15 mouse cellular contexts compared by ENCODE assay signal in genomic region chr19:10980210-10980609, GRCm38 (mm10). TPM values are rescaled to one million over a fixed set of nuclear protein-coding genes. Genes with fewer than 3 reads are reported as not detected.
DNase-seq lines count a peak whose midpoint lies in the region; ATAC-seq and TF ChIP-seq lines count a peak whose summit lies in the region.
"Had no signal": no experiment of that assay in that cellular context is flagged by ENCODE, and none has a peak within 500 bp of the region (broad histone marks: within the 10 kb centered on the region; RNA-seq: fewer than 3 reads in every experiment).

No protein-coding gene starts in this region.

- ATAC-seq in forebrain, embryonic 14.5 days, result peak; percentile 8; the same call in 1 of the 2 replicates
- ATAC-seq in forebrain, postnatal 0 days, result no peak; the same call in 1 of the 2 replicates
- ATAC-seq in intestine, embryonic 15.5 days, result no peak
- no peak for ATAC-seq in intestine, postnatal 0 days
- no peak for ATAC-seq in stomach, embryonic 16.5 days (ENCODE audit: insufficient read depth, low FRiP score)
- ATAC-seq in stomach, postnatal 0 days (ENCODE audit: low FRiP score, low TSS enrichment), result no peak

- TF ChIP-seq POLR2A in small intestine, adult 2 months (IDR thresholded peaks at IDR 0.05; ENCODE audit: low read depth, low read length), result no peak

- no peak for DNase-seq in forebrain, embryonic 14.5 days (ENCODE audit: low spot score)
- DNase-seq in forebrain, postnatal 0 days, result no peak
- DNase-seq in stomach, postnatal 0 days (ENCODE audit: low spot score), result no peak
- DNase-seq in adrenal gland, adult 2 months, result no peak

- no peaks in the 10 kb centered on the region for H3K27me3 ChIP-seq in forebrain, embryonic 14.5 days (replicated peaks; ENCODE audit: control insufficient read depth, insufficient read depth, low read length)
- no peaks in the 10 kb centered on the region for H3K27me3 ChIP-seq in forebrain, postnatal 0 days (ENCODE audit: insufficient read depth, low read length)
- H3K27me3 ChIP-seq in intestine, embryonic 15.5 days (replicated peaks), result no peaks in the 10 kb centered on the region
- no peaks in the 10 kb centered on the region for H3K27me3 ChIP-seq in intestine, postnatal 0 days (replicated peaks; ENCODE audit: control insufficient read depth, insufficient read depth, low read length)
- H3K27me3 ChIP-seq in stomach, embryonic 16.5 days (ENCODE audit: control insufficient read depth, insufficient read depth, low read length), result no peaks in the 10 kb centered on the region
- no peaks in the 10 kb centered on the region for H3K27me3 ChIP-seq in stomach, postnatal 0 days (ENCODE audit: control insufficient read depth, insufficient read depth, low read length)
- H3K27me3 ChIP-seq in small intestine, adult 2 months (ENCODE audit: control insufficient read depth, insufficient read depth, low read length), result no peaks in the 10 kb centered on the region

- H3K4me3 ChIP-seq in forebrain, embryonic 14.5 days (ENCODE audit: low read depth, low read length), result no peak overlapping the region
- H3K4me3 ChIP-seq in forebrain, postnatal 0 days (ENCODE audit: low read depth, low read length), result no peak overlapping the region
- H3K4me3 ChIP-seq in intestine, embryonic 15.5 days (replicated peaks), result no peak overlapping the region
- H3K4me3 ChIP-seq in intestine, postnatal 0 days (ENCODE audit: low read depth, low read length), result no peak overlapping the region
- no peak overlapping the region for H3K4me3 ChIP-seq in stomach, embryonic 16.5 days (replicated peaks; ENCODE audit: low read length)
- no peak overlapping the region for H3K4me3 ChIP-seq in stomach, postnatal 0 days (ENCODE audit: low read depth, low read length)
- peak overlapping the region; percentile 33 for H3K4me3 ChIP-seq in small intestine, adult 2 months (ENCODE audit: low read depth, low read length)

- no peaks in the 10 kb centered on the region for H3K9me3 ChIP-seq in forebrain, embryonic 14.5 days (replicated peaks; ENCODE audit: control insufficient read depth, low read length)
- no peaks in the 10 kb centered on the region for H3K9me3 ChIP-seq in forebrain, postnatal 0 days (ENCODE audit: low read length)
- H3K9me3 ChIP-seq in intestine, embryonic 15.5 days, result no peaks in the 10 kb centered on the region
- no peaks in the 10 kb centered on the region for H3K9me3 ChIP-seq in intestine, postnatal 0 days (ENCODE audit: control insufficient read depth)
- H3K9me3 ChIP-seq in stomach, embryonic 16.5 days (replicated peaks; ENCODE audit: control insufficient read depth, low read length), result no peaks in the 10 kb centered on the region
- H3K9me3 ChIP-seq in stomach, postnatal 0 days (ENCODE audit: control insufficient read depth, low read length), result no peaks in the 10 kb centered on the region

- 88% methylated on average over 5 of the region's 5 CpGs for WGBS in forebrain, embryonic 14.5 days
- 92% methylated on average over 5 of the region's 5 CpGs for WGBS in forebrain, postnatal 0 days
- WGBS in intestine, embryonic 15.5 days, result 80% methylated on average over 5 of the region's 5 CpGs
- 84% methylated on average over 5 of the region's 5 CpGs for WGBS in intestine, postnatal 0 days
- WGBS in stomach, embryonic 16.5 days, result 77% methylated on average over 5 of the region's 5 CpGs
- 76% methylated on average over 5 of the region's 5 CpGs for WGBS in stomach, postnatal 0 days
- WGBS in small intestine, adult 2 months, result 55% methylated on average over 5 of the region's 5 CpGs

- no peaks in the 10 kb centered on the region for H3K36me3 ChIP-seq in forebrain, embryonic 14.5 days (ENCODE audit: control insufficient read depth, insufficient read depth, low read length)
- no peaks in the 10 kb centered on the region for H3K36me3 ChIP-seq in forebrain, postnatal 0 days (ENCODE audit: insufficient read depth)
- no peaks in the 10 kb centered on the region for H3K36me3 ChIP-seq in intestine, embryonic 15.5 days
- H3K36me3 ChIP-seq in intestine, postnatal 0 days (ENCODE audit: control insufficient read depth, insufficient read depth), result no peaks in the 10 kb centered on the region
- no peaks in the 10 kb centered on the region for H3K36me3 ChIP-seq in stomach, embryonic 16.5 days (ENCODE audit: control insufficient read depth, insufficient read depth, low read length)
- H3K36me3 ChIP-seq in stomach, postnatal 0 days (ENCODE audit: control insufficient read depth, insufficient read depth, low read length), result no peaks in the 10 kb centered on the region
- H3K36me3 ChIP-seq in small intestine, adult 2 months (ENCODE audit: control insufficient read depth, insufficient read depth, low read length), result no peaks in the 10 kb centered on the region

- H3K4me2 ChIP-seq in forebrain, embryonic 14.5 days (ENCODE audit: low read length), result no peak overlapping the region
- H3K4me2 ChIP-seq in forebrain, postnatal 0 days (ENCODE audit: low read depth), result no peak overlapping the region
- H3K4me2 ChIP-seq in intestine, embryonic 15.5 days (replicated peaks), result peak overlapping the region; percentile 37; the same call in 1 of the 2 replicates
- no peak overlapping the region for H3K4me2 ChIP-seq in intestine, postnatal 0 days (replicated peaks; ENCODE audit: low read depth)
- peak overlapping the region; percentile 35; the same call in 1 of the 2 replicates for H3K4me2 ChIP-seq in stomach, embryonic 16.5 days (ENCODE audit: low read depth, low read length)
- no peak overlapping the region for H3K4me2 ChIP-seq in stomach, postnatal 0 days (replicated peaks; ENCODE audit: low read depth)

- no peak for TF ChIP-seq CTCF in forebrain, postnatal 0 days (IDR thresholded peaks at IDR 0.05; ENCODE audit: low read depth)
- no peak for TF ChIP-seq CTCF in intestine, postnatal 0 days (IDR thresholded peaks at IDR 0.05; ENCODE audit: low read depth)
- no peak for TF ChIP-seq CTCF in stomach, postnatal 0 days (IDR thresholded peaks at IDR 0.05; ENCODE audit: low read depth)
- no peak for TF ChIP-seq CTCF in small intestine, adult 2 months (IDR thresholded peaks at IDR 0.05; ENCODE audit: extremely low read depth, insufficient read length, insufficient replicate concordance, low read depth, low read length)

- TF ChIP-seq EP300 in stomach, postnatal 0 days (optimal IDR thresholded peaks at IDR 0.05), result no peak

- no peak overlapping the region for H3K9ac ChIP-seq in forebrain, embryonic 14.5 days (ENCODE audit: low read length)
- H3K9ac ChIP-seq in forebrain, postnatal 0 days, result no peak overlapping the region
- H3K9ac ChIP-seq in intestine, embryonic 15.5 days, result no peak overlapping the region
- no peak overlapping the region for H3K9ac ChIP-seq in intestine, postnatal 0 days (ENCODE audit: low read depth, low read length)
- H3K9ac ChIP-seq in stomach, embryonic 16.5 days (ENCODE audit: low read length), result no peak overlapping the region
- no peak overlapping the region for H3K9ac ChIP-seq in stomach, postnatal 0 days (ENCODE audit: low read length)

- no peaks in the 10 kb centered on the region for H3K4me1 ChIP-seq in forebrain, embryonic 14.5 days (ENCODE audit: control insufficient read depth, insufficient read depth, low read length)
- H3K4me1 ChIP-seq in forebrain, postnatal 0 days (ENCODE audit: insufficient read depth), result no peaks in the 10 kb centered on the region
- peaks cover 15% of the 10 kb centered on the region for H3K4me1 ChIP-seq in intestine, embryonic 15.5 days (replicated peaks)
- peaks cover 12% of the 10 kb centered on the region for H3K4me1 ChIP-seq in intestine, postnatal 0 days (replicated peaks; ENCODE audit: control insufficient read depth, insufficient read depth, low read length)
- peaks cover 9% of the 10 kb centered on the region for H3K4me1 ChIP-seq in stomach, embryonic 16.5 days (ENCODE audit: control insufficient read depth, insufficient read depth, low read length)
- H3K4me1 ChIP-seq in stomach, postnatal 0 days (replicated peaks; ENCODE audit: control insufficient read depth, insufficient read depth), result no peaks in the 10 kb centered on the region
- H3K4me1 ChIP-seq in small intestine, adult 2 months (ENCODE audit: control insufficient read depth, insufficient read depth, insufficient read length, low read length), result peaks cover 24% of the 10 kb centered on the region

- H3K27ac ChIP-seq in forebrain, embryonic 14.5 days (ENCODE audit: low read depth, low read length), result no peak overlapping the region
- H3K27ac ChIP-seq in forebrain, postnatal 0 days (ENCODE audit: low read depth, low read length), result no peak overlapping the region
- no peak overlapping the region for H3K27ac ChIP-seq in intestine, embryonic 15.5 days
- H3K27ac ChIP-seq in intestine, postnatal 0 days (ENCODE audit: low read depth, low read length), result no peak overlapping the region
- H3K27ac ChIP-seq in stomach, embryonic 16.5 days (ENCODE audit: low read length), result no peak overlapping the region
- no peak overlapping the region for H3K27ac ChIP-seq in stomach, postnatal 0 days (replicated peaks)
- H3K27ac ChIP-seq in small intestine, adult 2 months (ENCODE audit: insufficient read depth, low read depth, low read length), result no peak overlapping the region

RNA-seq across cellular contexts. Expression of gene Ms4a10, which starts 5.7 kb away (rescaled TPM):
- polyA plus RNA-seq in forebrain, embryonic 14.5 days (2014; fragmentation: Nextera tagmentation; extraction: Ambion mirVana), result not detected in 2 replicates
- not detected in 2 replicates for total RNA-seq in forebrain, postnatal 0 days (2014; rRNA removed)
- not detected in 2 replicates for polyA plus RNA-seq in forebrain, postnatal 0 days (2015; fragmentation: Nextera tagmentation; extraction: Ambion mirVana)
- polyA plus RNA-seq in intestine, embryonic 15.5 days (2015; fragmentation: Nextera tagmentation; extraction: Ambion mirVana), result 37.4 and 51.1 TPM in 2 replicates
- 854 and 883 TPM in 2 replicates for polyA plus RNA-seq in intestine, postnatal 0 days (2015; fragmentation: Nextera tagmentation; extraction: Ambion mirVana)
- polyA plus RNA-seq in stomach, embryonic 16.5 days (2015; fragmentation: Nextera tagmentation; extraction: Ambion mirVana), result 8.0 and 11.3 TPM in 2 replicates
- 0.13 TPM in 1 of 2 replicates, not detected in the other for polyA plus RNA-seq in stomach, postnatal 0 days (2015; fragmentation: Nextera tagmentation; extraction: Ambion mirVana)
- polyA plus RNA-seq in small intestine, adult 2 months (2012; rRNA removed), result 103 and 341 TPM in 2 replicates
- 10 to 100 TPM in 1 of 2 experiments, 1 to 10 TPM in 1; 1.1 to 75.2 TPM for total RNA-seq in adrenal gland, adult 2 months (2021)
- 15.4 and 35.0 TPM in 2 replicates for polyA plus RNA-seq in adrenal gland, adult 2 months (2012; rRNA removed)
- total RNA-seq: gastrocnemius, postnatal 36 days; heart, postnatal 4 days; layer of hippocampus, postnatal 10 days; left cerebral cortex, postnatal 36 days had no signal
- polyA plus RNA-seq: activated CD4-positive, CD25-positive, alpha-beta regulatory T cell, adult 4 months; brain, embryonic 14.5 days; kidney, embryonic 14.5 days had no signal

RNA-seq across cellular contexts. Expression of gene Ms4a15, which starts 12.8 kb away (rescaled TPM):
- polyA plus RNA-seq in forebrain, embryonic 14.5 days (2014; fragmentation: Nextera tagmentation; extraction: Ambion mirVana), result 0.25 TPM in 1 of 2 replicates, not detected in the other
- 2.1 and 3.2 TPM in 2 replicates for total RNA-seq in forebrain, postnatal 0 days (2014; rRNA removed)
- 3.0 and 4.8 TPM in 2 replicates for polyA plus RNA-seq in forebrain, postnatal 0 days (2015; fragmentation: Nextera tagmentation; extraction: Ambion mirVana)
- 0.21 and 0.28 TPM in 2 replicates for polyA plus RNA-seq in intestine, embryonic 15.5 days (2015; fragmentation: Nextera tagmentation; extraction: Ambion mirVana)
- polyA plus RNA-seq in intestine, postnatal 0 days (2015; fragmentation: Nextera tagmentation; extraction: Ambion mirVana), result 0.34 and 0.44 TPM in 2 replicates
- polyA plus RNA-seq in stomach, embryonic 16.5 days (2015; fragmentation: Nextera tagmentation; extraction: Ambion mirVana), result not detected in 2 replicates
- 0.10 TPM in 1 of 2 replicates, not detected in the other for polyA plus RNA-seq in stomach, postnatal 0 days (2015; fragmentation: Nextera tagmentation; extraction: Ambion mirVana)
- 0.20 and 1.9 TPM in 2 replicates for polyA plus RNA-seq in small intestine, adult 2 months (2012; rRNA removed)
- total RNA-seq in adrenal gland, adult 2 months (2021), result not detected
- not detected in 2 replicates for polyA plus RNA-seq in adrenal gland, adult 2 months (2012; rRNA removed)
- total RNA-seq: gastrocnemius, postnatal 36 days; heart, postnatal 4 days; layer of hippocampus, postnatal 10 days had no signal
- polyA plus RNA-seq: brain, embryonic 14.5 days; kidney, embryonic 14.5 days had no signal

RNA-seq across cellular contexts. Expression of gene Ccdc86, which starts 31.1 kb away (rescaled TPM):
- 12.1 and 15.0 TPM in 2 replicates for polyA plus RNA-seq in forebrain, embryonic 14.5 days (2014; fragmentation: Nextera tagmentation; extraction: Ambion mirVana)
- 6.2 and 6.8 TPM in 2 replicates for total RNA-seq in forebrain, postnatal 0 days (2014; rRNA removed)
- polyA plus RNA-seq in forebrain, postnatal 0 days (2015; fragmentation: Nextera tagmentation; extraction: Ambion mirVana), result 12.7 and 16.6 TPM in 2 replicates
- polyA plus RNA-seq in intestine, embryonic 15.5 days (2015; fragmentation: Nextera tagmentation; extraction: Ambion mirVana), result 29.0 and 29.5 TPM in 2 replicates
- 11.0 and 12.4 TPM in 2 replicates for polyA plus RNA-seq in intestine, postnatal 0 days (2015; fragmentation: Nextera tagmentation; extraction: Ambion mirVana)
- polyA plus RNA-seq in stomach, embryonic 16.5 days (2015; fragmentation: Nextera tagmentation; extraction: Ambion mirVana), result 23.8 and 27.5 TPM in 2 replicates
- polyA plus RNA-seq in stomach, postnatal 0 days (2015; fragmentation: Nextera tagmentation; extraction: Ambion mirVana), result 13.9 and 15.4 TPM in 2 replicates
- 2.5 and 3.2 TPM in 2 replicates for polyA plus RNA-seq in small intestine, adult 2 months (2012; rRNA removed)
- total RNA-seq in adrenal gland, adult 2 months (2021), result 10 to 100 TPM; 12.8 to 21.4 TPM
- 14.2 and 17.1 TPM in 2 replicates for polyA plus RNA-seq in adrenal gland, adult 2 months (2012; rRNA removed)

RNA-seq across cellular contexts. Expression of gene Ms4a18, which starts 37.6 kb away (rescaled TPM):
- not detected in 2 replicates for polyA plus RNA-seq in forebrain, embryonic 14.5 days (2014; fragmentation: Nextera tagmentation; extraction: Ambion mirVana)
- total RNA-seq in forebrain, postnatal 0 days (2014; rRNA removed), result not detected in 2 replicates
- not detected in 2 replicates for polyA plus RNA-seq in forebrain, postnatal 0 days (2015; fragmentation: Nextera tagmentation; extraction: Ambion mirVana)
- 33.2 and 37.9 TPM in 2 replicates for polyA plus RNA-seq in intestine, embryonic 15.5 days (2015; fragmentation: Nextera tagmentation; extraction: Ambion mirVana)
- polyA plus RNA-seq in intestine, postnatal 0 days (2015; fragmentation: Nextera tagmentation; extraction: Ambion mirVana), result 30.9 and 31.8 TPM in 2 replicates
- 3.7 and 4.2 TPM in 2 replicates for polyA plus RNA-seq in stomach, embryonic 16.5 days (2015; fragmentation: Nextera tagmentation; extraction: Ambion mirVana)
- not detected in 2 replicates for polyA plus RNA-seq in stomach, postnatal 0 days (2015; fragmentation: Nextera tagmentation; extraction: Ambion mirVana)
- polyA plus RNA-seq in small intestine, adult 2 months (2012; rRNA removed), result 30.4 and 79.4 TPM in 2 replicates
- total RNA-seq in adrenal gland, adult 2 months (2021), result not detected
- polyA plus RNA-seq in adrenal gland, adult 2 months (2012; rRNA removed), result not detected in 2 replicates
- total RNA-seq: gastrocnemius, postnatal 36 days; heart, postnatal 4 days; layer of hippocampus, postnatal 10 days; left cerebral cortex, postnatal 36 days had no signal
- polyA plus RNA-seq: activated CD4-positive, CD25-positive, alpha-beta regulatory T cell, adult 4 months; brain, embryonic 14.5 days; kidney, embryonic 14.5 days had no signal

RNA-seq across cellular contexts. Expression of gene Ptgdr2, which starts 43.2 kb away (rescaled TPM):
- polyA plus RNA-seq in forebrain, embryonic 14.5 days (2014; fragmentation: Nextera tagmentation; extraction: Ambion mirVana), result 0.16 and 0.18 TPM in 2 replicates
- total RNA-seq in forebrain, postnatal 0 days (2014; rRNA removed), result 0.57 and 0.77 TPM in 2 replicates
- 0.05 and 0.10 TPM in 2 replicates for polyA plus RNA-seq in forebrain, postnatal 0 days (2015; fragmentation: Nextera tagmentation; extraction: Ambion mirVana)
- polyA plus RNA-seq in intestine, embryonic 15.5 days (2015; fragmentation: Nextera tagmentation; extraction: Ambion mirVana), result 0.05 and 0.06 TPM in 2 replicates
- polyA plus RNA-seq in intestine, postnatal 0 days (2015; fragmentation: Nextera tagmentation; extraction: Ambion mirVana), result not detected in 2 replicates
- not detected in 2 replicates for polyA plus RNA-seq in stomach, embryonic 16.5 days (2015; fragmentation: Nextera tagmentation; extraction: Ambion mirVana)
- 0.06 and 0.07 TPM in 2 replicates for polyA plus RNA-seq in stomach, postnatal 0 days (2015; fragmentation: Nextera tagmentation; extraction: Ambion mirVana)
- polyA plus RNA-seq in small intestine, adult 2 months (2012; rRNA removed), result 0.86 and 1.1 TPM in 2 replicates
- total RNA-seq in adrenal gland, adult 2 months (2021), result under 1 TPM in 1 of 2 experiments, not detected in 1; 0.10 TPM
- polyA plus RNA-seq in adrenal gland, adult 2 months (2012; rRNA removed), result 0.04 and 0.26 TPM in 2 replicates
- total RNA-seq: gastrocnemius, postnatal 36 days had no signal
- polyA plus RNA-seq: activated CD4-positive, CD25-positive, alpha-beta regulatory T cell, adult 4 months; kidney, embryonic 14.5 days had no signal

Comparison
In these comparisons a context has a peak if more than half of its experiments do, and no peak if none do; other contexts are left out.
1. H3K4me2 ChIP-seq: peak in intestine, embryonic 15.5 days (single experiment) and stomach, embryonic 16.5 days (single experiment); none in forebrain, embryonic 14.5 days (single experiment), forebrain, postnatal 0 days (single experiment), intestine, postnatal 0 days (single experiment) and stomach, postnatal 0 days (single experiment).